Mouse (Mus musculus) myocyte (in vitro differentiated cells): ENCODE results near the gene Pcgf3.

Source experiments
- CEBPB ChIP-seq: IDR thresholded peaks from 2 replicates; pipeline ENCODE4 v1.6.1; 2011; ENCODE audit warnings: mild to moderate bottlenecking, moderate library complexity; ENCODE audit not compliant: poor library complexity, insufficient read depth, severe bottlenecking
- E2F4 ChIP-seq: IDR thresholded peaks from one replicate; pipeline ENCODE4 v1.6.1; 2011; ENCODE audit warnings: mild to moderate bottlenecking, control low read depth, moderate library complexity; ENCODE audit not compliant: insufficient read depth
- MAX ChIP-seq: IDR thresholded peaks from one replicate; pipeline ENCODE4 v1.6.1; 2011; ENCODE audit warnings: low read depth, mild to moderate bottlenecking, control low read depth
- POLR2A ChIP-seq: IDR thresholded peaks from one replicate; pipeline ENCODE4 v1.6.1; 2011; ENCODE audit warnings: low read depth, mild to moderate bottlenecking, control low read depth, moderate library complexity; ENCODE audit not compliant: insufficient read length
- POLR2AphosphoS2 ChIP-seq: IDR thresholded peaks from one replicate; pipeline ENCODE4 v1.6.1; 2011; ENCODE audit warnings: low read depth, control low read depth; ENCODE audit not compliant: insufficient read length
- TCF12 ChIP-seq: IDR thresholded peaks from one replicate; pipeline ENCODE4 v1.6.1; 2011; ENCODE audit warnings: mild to moderate bottlenecking, control low read depth; ENCODE audit not compliant: poor library complexity, insufficient read depth, severe bottlenecking
- TCF3 ChIP-seq: IDR thresholded peaks from one replicate; pipeline ENCODE4 v1.6.1; 2011; ENCODE audit warnings: low read depth, control low read depth; ENCODE audit not compliant: insufficient read length
- USF1 ChIP-seq: IDR thresholded peaks from one replicate; pipeline ENCODE4 v1.6.1; 2011; ENCODE audit warnings: low read depth, mild to moderate bottlenecking, control low read depth, moderate library complexity

DNA sequence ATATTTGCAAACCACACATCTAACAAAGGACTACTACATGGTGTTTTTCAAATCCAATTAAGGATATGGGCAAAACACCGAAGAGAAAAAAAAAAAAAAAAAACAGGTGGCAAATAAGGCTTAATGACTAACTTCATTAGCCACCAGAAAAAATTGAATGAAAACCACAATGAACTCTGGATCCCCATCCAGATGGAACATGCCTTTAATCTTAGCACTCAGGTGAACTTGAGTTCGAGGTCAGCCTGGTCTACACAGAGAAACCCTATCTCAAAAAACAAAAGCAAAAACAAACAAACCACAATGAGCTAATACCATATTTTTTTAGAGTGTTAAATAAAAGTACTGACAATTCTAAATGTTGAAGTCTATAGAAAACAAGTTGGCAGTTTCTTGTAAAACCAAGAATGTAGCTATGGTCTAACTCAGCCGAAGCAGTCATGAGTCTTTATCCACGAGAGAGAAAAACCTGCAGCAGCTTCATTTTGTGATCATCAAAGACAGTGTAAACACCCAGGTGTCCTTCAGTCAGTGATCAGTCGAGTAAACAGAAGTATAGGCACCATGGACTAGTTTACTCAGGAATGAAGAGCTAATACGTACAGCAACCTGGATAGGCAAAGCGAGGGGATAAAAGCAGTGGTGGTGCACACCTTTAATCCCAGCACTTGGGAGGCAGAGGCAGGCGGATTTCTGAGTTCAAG lies 10.0 kb upstream of the Pcgf3 start:
- TF ChIP-seq POLR2A (no peak), TCF3 (no peak), TCF12 (no peak), USF1 (no peak), CEBPB (no peak), MAX (no peak), E2F4 (no peak), POLR2AphosphoS2 (no peak)
